Mouse (Mus musculus): ENCODE measurements around the gene Afmid.

DNA sequence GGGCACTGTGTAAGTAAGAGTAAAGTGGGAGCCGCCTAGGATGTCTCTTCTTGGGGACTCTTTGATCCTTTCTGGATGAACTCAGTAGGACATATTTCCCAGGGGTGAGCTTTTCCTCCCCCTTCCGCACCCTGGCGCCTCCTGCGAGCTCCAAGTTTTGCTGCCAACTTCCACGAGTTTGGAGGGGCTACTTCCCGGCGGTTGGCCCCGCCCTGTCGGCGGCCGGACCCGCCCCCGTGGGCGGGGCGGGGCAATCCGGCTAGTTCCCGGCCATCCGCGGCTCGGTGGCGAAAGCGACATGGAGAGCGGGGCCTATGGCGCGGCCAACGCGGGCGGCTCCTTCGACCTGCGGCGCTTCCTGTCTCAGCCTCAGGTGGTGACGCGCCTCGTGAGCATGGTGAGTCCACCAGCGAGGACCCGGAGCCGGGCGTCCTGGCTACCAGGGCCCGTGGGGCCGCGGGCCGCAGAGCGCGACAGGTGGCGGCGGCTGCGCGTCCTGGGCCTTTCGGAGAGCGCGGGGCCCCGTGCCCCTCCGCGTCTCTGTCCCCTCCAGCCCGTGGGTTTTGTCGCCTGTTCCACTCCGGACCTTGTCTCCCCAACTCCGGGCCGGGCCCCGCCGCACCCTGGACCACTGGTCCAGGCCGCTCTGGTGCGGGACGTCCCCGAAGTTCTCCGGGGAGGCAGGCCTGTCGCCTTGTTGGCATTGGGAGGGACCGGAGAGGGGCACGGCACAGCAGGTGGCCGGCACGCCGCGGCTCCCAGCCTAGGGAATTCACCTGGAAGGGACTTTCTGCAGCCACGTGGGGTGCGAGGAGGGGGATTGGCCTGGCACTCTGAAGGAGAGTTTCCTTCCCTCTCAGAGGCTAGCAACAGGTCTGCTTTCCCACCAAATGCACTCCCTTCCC, 16.1 kb upstream of the Afmid start, which contains the start of the genes Gm20708 and Syngr2:
- TF ChIP-seq CTCF (IDR thresholded peaks at IDR 0.05; ENCODE audit: borderline replicate concordance, insufficient read depth, low read length), result no peak
- TF ChIP-seq POLR2A (IDR thresholded peaks at IDR 0.05; ENCODE audit: low read depth, low read length), result peak; percentile 75

Data from embryonic fibroblast, embryonic 13.5 days (primary cell).